Mouse (Mus musculus) CH12.LX (cell line): ENCODE measurements around the gene Ifi205.

Experiments
- CTCF ChIP-seq, 2 experiments: IDR thresholded peaks in 1 of 2; conservative IDR thresholded peaks in 1 of 2; 2 replicates each; pipeline ENCODE4 v1.5.1; 2011 to 2012; ENCODE audit warnings: low read depth in 2 of 2, low read length in 2 of 2, improper control_type of control experiment in 1 of 2, inconsistent platforms in 1 of 2, mild to moderate bottlenecking in 1 of 2, moderate library complexity in 1 of 2
- ETS1 ChIP-seq: conservative IDR thresholded peaks from 2 replicates; pipeline ENCODE4 v1.6.1; 2012; ENCODE audit warnings: low read depth, mild to moderate bottlenecking, inconsistent platforms, low read length, improper control_type of control experiment, moderate library complexity
- JUND ChIP-seq: conservative IDR thresholded peaks from 2 replicates; pipeline ENCODE4 v1.6.1; 2011; ENCODE audit warnings: low read depth, low read length, improper control_type of control experiment
- MEF2A ChIP-seq: IDR thresholded peaks from 2 replicates; pipeline ENCODE4 v1.6.1; 2014; ENCODE audit warnings: low read depth, mild to moderate bottlenecking, inconsistent platforms, low read length, improper control_type of control experiment, borderline replicate concordance
- NELFE ChIP-seq: IDR thresholded peaks from 2 replicates; pipeline ENCODE4 v1.6.1; 2011; ENCODE audit warnings: low read depth, low read length, improper control_type of control experiment
- POLR2A ChIP-seq: IDR thresholded peaks from 2 replicates; pipeline ENCODE4 v1.6.1; 2011; ENCODE audit warnings: low read depth, mild to moderate bottlenecking, improper control_type of control experiment, low read length
- RCOR1 ChIP-seq: conservative IDR thresholded peaks from 2 replicates; pipeline ENCODE4 v1.6.1; 2012; ENCODE audit warnings: low read depth, mild to moderate bottlenecking, inconsistent platforms, low read length, improper control_type of control experiment
- SIN3A ChIP-seq: IDR thresholded peaks from 2 replicates; pipeline ENCODE4 v1.6.1; 2012; ENCODE audit warnings: low read length, improper control_type of control experiment, inconsistent platforms
- SMC3 ChIP-seq: IDR thresholded peaks from 2 replicates; pipeline ENCODE4 v1.6.1; 2011; ENCODE audit warnings: low read depth, low read length, improper control_type of control experiment
- ZKSCAN1 ChIP-seq: IDR thresholded peaks from 2 replicates; pipeline ENCODE4 v1.6.1; 2012; ENCODE audit warnings: low read depth, inconsistent platforms, low read length, improper control_type of control experiment, borderline replicate concordance

DNA sequence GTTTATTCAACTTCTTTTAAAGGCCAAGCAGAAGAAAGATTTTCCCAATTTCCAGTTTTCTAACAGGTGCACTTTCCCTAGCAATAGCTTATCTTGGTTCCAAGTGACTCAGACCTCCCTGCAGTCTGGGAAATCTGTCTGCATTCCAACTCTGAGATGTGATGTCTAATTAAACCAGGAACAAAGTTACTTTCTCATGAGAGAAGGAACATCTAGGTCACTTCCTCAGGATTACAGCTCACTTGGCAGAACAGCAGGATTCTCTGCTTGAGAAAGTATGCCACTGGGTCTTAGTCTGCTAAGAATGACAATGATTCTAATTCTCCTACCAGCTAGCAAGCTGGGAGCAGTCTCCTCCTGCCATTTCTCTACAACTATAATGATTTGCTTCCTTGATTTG is 58.5 kb downstream of the Ifi205 start:
- TF ChIP-seq SMC3 = no peak
- TF ChIP-seq CTCF (conservative IDR thresholded peaks at IDR 0.05 in 1 of 2, IDR thresholded peaks at IDR 0.05 in 1 of 2; ENCODE audit: low read depth in 2 of 2, low read length in 2 of 2) = no peak
- TF ChIP-seq JUND = no peak
- TF ChIP-seq RCOR1 = no peak
- no peak for TF ChIP-seq POLR2A
- no peak for TF ChIP-seq MEF2A
- no peak for TF ChIP-seq SIN3A
- TF ChIP-seq NELFE = no peak
- no peak for TF ChIP-seq ZKSCAN1
- TF ChIP-seq ETS1 = no peak
